Mouse (Mus musculus) lung, postnatal 25 days (tissue): ENCODE measurements around the gene Olfr1303.

ENCODE experiments used
- DNase-seq: peaks from one replicate; pipeline ENCODE4 v3.0.0; 2022; ENCODE audit warnings: low spot score

Olfr1303 gene

GRCm38 (mm10) chr2:111820240-111820639 is at the start of gene Olfr1303:
Gene Olfr1303 (minus strand): TSS chr2:111820340.
- no peak for DNase-seq

DNA sequence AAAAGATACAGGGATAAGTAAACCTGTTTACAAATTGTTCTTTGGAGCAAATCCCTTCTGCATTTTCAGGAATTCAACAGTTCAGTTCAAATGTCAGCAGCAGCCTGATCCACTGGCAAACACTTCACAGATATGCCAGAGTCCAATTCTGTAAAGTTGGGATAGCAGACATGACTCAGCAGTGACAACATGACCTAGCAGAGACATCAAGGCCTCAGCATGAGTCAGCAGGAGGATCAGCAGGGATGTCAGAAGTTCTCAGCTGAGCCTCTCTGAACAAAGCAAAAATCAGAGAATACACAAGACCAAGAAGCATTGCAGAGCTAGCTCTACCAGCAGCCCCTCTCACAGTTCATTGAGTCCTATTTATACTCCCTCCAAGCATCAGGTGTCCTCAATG is 7.2 kb downstream of the Olfr1303 start:
- DNase-seq: no peak

DNA sequence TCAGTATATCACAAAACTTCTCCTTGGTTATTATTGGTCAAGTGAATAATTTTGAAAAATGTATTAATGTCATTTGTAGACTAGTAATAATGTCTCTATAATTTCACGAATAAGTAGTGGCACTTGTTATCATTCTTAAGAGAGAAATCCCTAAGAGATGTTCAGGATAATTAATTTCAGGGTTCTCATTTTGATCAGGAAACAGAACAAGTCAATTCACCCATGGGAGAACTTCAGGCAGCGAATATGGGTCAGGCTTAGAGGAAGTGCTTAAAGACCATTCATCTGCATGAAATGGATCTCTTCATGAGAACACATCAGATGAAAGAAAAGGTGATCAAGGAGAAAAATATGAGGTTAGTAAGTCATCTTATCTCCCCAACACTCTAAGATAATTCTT is 43.0 kb downstream of the Olfr1303 start, which contains the start of gene Olfr1302:
Gene Olfr1302 (plus strand): TSS at position 301 of the 400 bp plus-strand sequence.
- DNase-seq: no peak
